Mouse (Mus musculus): Measurements from ENCODE around the gene Fam189a2. TPM values are rescaled to one million over a fixed set of nuclear protein-coding genes. Genes with fewer than 3 reads are reported as not detected.

The Fam189a2 gene
- polyA plus RNA-seq, 2 experiments, result 1.0 to 4.5 TPM

DNA sequence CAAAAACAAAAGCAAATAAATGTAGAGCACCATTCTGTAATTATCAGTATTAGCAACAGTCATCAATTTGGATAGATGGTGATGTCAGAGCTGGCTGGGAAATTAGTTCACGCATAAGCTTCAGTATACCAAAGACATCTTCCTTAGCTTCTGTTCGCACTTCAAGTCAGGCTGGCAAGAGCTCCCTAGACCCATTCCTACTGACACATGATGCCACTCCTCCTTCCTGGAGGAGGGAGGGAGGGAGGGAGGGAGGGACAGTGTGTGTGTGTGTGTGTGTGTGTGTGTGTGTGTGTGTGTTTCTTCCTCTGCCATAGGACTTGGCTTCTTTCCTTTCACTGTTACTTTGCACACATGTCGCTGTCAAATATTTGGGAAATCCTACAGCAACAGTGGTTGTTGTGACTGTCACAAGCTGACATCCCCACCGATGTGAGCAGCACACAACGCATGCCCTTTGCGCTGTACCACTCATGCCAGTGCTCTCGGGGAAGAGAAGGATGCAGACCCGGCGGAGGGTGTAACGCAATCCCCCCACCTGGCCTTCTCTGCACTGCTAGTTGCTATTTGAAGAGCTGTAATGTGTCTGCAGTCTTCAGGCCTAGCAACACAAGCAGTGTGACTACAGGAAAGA lies 34.9 kb downstream of the Fam189a2 start:
- Histone ChIP-seq H3K4me1 (ENCODE audit: control insufficient read depth, insufficient read depth, low read length) (no peaks in the 10 kb centered on the region), H3K9me3 (ENCODE audit: control insufficient read depth, low read length) (no peaks in the 10 kb centered on the region), H3K4me3 (replicated peaks; ENCODE audit: low read length) (no peak overlapping the region), H3K9ac (ENCODE audit: low read depth, low read length, severe bottlenecking) (no peak overlapping the region), H3K4me2 (replicated peaks; ENCODE audit: low read depth, low read length, severe bottlenecking) (no peak overlapping the region), H3K27ac (replicated peaks; ENCODE audit: low read depth, low read length) (no peak overlapping the region), H3K36me3 (ENCODE audit: control insufficient read depth, insufficient read depth, low read length) (no peaks in the 10 kb centered on the region), H3K27me3 (ENCODE audit: control insufficient read depth, insufficient read depth, low read length) (no peaks in the 10 kb centered on the region)
- TF ChIP-seq POLR2A (IDR thresholded peaks at IDR 0.05; ENCODE audit: borderline replicate concordance, extremely low read depth, insufficient read depth, insufficient read length), result no peak
- ATAC-seq (ENCODE audit: low FRiP score, low read depth) (no peak), DNase-seq (ENCODE audit: low spot score) (no peak)
- WGBS, result 78% methylated on average over 10 of the region's 10 CpGs

DNA sequence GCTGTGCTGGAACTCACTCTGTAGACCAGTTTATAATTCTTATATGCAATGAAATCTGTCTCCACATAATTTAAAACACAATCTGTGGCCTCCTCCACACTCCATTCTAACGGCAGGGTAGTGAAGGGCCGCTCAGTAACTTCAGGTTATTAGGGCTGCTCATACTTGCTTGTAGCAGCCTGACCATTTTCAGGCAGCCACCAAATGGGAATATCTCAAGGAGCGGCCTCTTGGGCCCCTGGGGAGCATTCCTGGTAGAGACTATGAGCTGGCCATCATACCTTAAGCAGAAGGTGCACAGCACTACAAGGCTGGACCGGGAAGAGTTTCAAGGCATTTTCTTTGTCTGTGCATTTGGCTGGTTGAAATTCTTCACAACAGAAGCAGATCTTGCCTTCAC lies 42.7 kb downstream of the Fam189a2 start:
- 76% methylated on average over 4 of the region's 4 CpGs for WGBS
- no peak for TF ChIP-seq POLR2A (IDR thresholded peaks at IDR 0.05; ENCODE audit: borderline replicate concordance, extremely low read depth, insufficient read depth, insufficient read length)

DNA sequence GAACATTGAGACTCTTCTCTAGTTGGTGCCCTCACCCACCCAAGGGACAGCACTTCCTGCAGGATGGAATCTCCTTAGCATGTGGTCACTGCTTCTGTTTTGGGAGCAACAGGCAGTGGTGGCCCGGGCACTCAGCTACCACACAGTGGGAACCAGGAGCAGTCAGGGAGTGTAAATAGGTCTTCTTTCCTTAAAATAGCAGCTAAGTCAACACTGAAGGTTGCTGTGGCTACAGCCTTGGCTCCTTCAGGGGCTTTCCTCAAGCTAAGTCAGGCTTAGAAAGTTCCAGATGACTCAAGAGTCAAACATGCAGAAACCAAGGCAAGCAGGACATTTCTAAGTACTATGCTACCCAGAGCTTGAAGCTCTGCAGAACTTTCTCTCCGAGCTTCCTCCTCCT lies 43.5 kb downstream of the Fam189a2 start:
- Histone ChIP-seq H3K27ac (replicated peaks; ENCODE audit: low read depth, low read length) (no peak overlapping the region), H3K27me3 (ENCODE audit: control insufficient read depth, insufficient read depth, low read length) (no peaks in the 10 kb centered on the region), H3K4me1 (ENCODE audit: control insufficient read depth, insufficient read depth, low read length) (no peaks in the 10 kb centered on the region), H3K4me2 (replicated peaks; ENCODE audit: low read depth, low read length, severe bottlenecking) (no peak overlapping the region), H3K36me3 (ENCODE audit: control insufficient read depth, insufficient read depth, low read length) (no peaks in the 10 kb centered on the region), H3K9me3 (ENCODE audit: control insufficient read depth, low read length) (no peaks in the 10 kb centered on the region), H3K4me3 (replicated peaks; ENCODE audit: low read length) (no peak overlapping the region), H3K9ac (ENCODE audit: low read depth, low read length, severe bottlenecking) (no peak overlapping the region)
- DNase-seq (ENCODE audit: low spot score), result no peak
- ATAC-seq (ENCODE audit: low FRiP score, low read depth), result no peak
- no peak for TF ChIP-seq POLR2A (IDR thresholded peaks at IDR 0.05; ENCODE audit: borderline replicate concordance, extremely low read depth, insufficient read depth, insufficient read length)
- WGBS, result 54% methylated on average over 2 of the region's 2 CpGs

More for the DNA sequence above, 42.7 kb downstream of the Fam189a2 start:
- H3K4me3 ChIP-seq (replicated peaks; ENCODE audit: low read length), result no peak overlapping the region
- H3K36me3 ChIP-seq (ENCODE audit: control insufficient read depth, insufficient read depth, low read length), result no peaks in the 10 kb centered on the region
- DNase-seq (ENCODE audit: low spot score) (no peak), ATAC-seq (ENCODE audit: low FRiP score, low read depth) (no peak)
- H3K4me2 ChIP-seq (replicated peaks; ENCODE audit: low read depth, low read length, severe bottlenecking), result no peak overlapping the region
- H3K27me3 ChIP-seq (ENCODE audit: control insufficient read depth, insufficient read depth, low read length), result no peaks in the 10 kb centered on the region
- H3K9me3 ChIP-seq (ENCODE audit: control insufficient read depth, low read length), result no peaks in the 10 kb centered on the region
- no peak overlapping the region for H3K9ac ChIP-seq (ENCODE audit: low read depth, low read length, severe bottlenecking)
- H3K4me1 ChIP-seq (ENCODE audit: control insufficient read depth, insufficient read depth, low read length), result no peaks in the 10 kb centered on the region
- no peak overlapping the region for H3K27ac ChIP-seq (replicated peaks; ENCODE audit: low read depth, low read length)

DNA sequence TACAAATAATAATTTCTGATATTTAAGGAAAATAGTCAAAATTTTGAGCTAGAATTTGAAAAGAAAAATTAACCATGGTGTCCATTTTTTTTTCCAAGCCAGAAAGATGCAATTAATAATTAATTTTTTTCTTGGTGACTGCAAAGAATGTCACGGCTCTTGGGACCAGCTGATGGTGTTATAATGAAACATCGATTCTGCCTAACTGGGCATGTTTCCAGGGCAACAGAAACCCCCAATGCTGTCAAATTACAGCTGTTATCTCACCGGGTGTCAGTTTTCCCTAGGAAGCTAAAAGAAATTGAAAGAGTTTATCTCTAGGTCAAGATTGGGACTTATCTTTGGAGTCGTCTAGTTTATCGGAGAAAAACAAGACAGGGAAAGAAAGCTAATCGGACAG lies 46.6 kb downstream of the Fam189a2 start:
- no peak overlapping the region for H3K4me2 ChIP-seq (replicated peaks; ENCODE audit: low read depth, low read length, severe bottlenecking)

DNA sequence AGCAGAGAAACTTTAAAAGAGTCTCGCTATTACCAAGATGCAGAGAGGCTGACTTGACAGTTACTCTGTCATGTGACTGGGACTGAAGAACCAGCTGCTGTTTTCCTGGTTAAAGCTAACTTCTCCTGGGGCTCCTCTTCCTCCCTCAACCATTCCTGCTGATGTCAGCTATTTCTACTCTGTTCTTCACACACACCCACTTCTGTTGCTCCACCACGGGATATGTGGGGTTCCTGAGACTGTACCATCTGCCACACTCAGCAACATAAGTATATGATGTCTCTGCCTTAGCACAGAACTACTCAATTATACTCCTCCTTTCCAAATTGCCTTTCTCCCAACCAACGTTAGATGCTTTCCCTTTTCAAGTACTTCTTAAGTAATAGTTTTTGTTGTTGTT lies 50.2 kb downstream of the Fam189a2 start:
- 68% methylated on average over 3 of the region's 3 CpGs for WGBS
- H3K4me3 ChIP-seq (replicated peaks; ENCODE audit: low read length), result no peak overlapping the region
- H3K9me3 ChIP-seq (ENCODE audit: control insufficient read depth, low read length), result no peaks in the 10 kb centered on the region
- ATAC-seq (ENCODE audit: low FRiP score, low read depth) (no peak), DNase-seq (ENCODE audit: low spot score) (no peak)
- H3K4me1 ChIP-seq (ENCODE audit: control insufficient read depth, insufficient read depth, low read length), result peaks cover 4% of the 10 kb centered on the region; the same call in 1 of the 2 replicates
- H3K4me2 ChIP-seq (replicated peaks; ENCODE audit: low read depth, low read length, severe bottlenecking), result no peak overlapping the region
- H3K27ac ChIP-seq (replicated peaks; ENCODE audit: low read depth, low read length), result no peak overlapping the region
- no peaks in the 10 kb centered on the region for H3K36me3 ChIP-seq (ENCODE audit: control insufficient read depth, insufficient read depth, low read length)
- TF ChIP-seq POLR2A (IDR thresholded peaks at IDR 0.05; ENCODE audit: borderline replicate concordance, extremely low read depth, insufficient read depth, insufficient read length), result no peak
- no peaks in the 10 kb centered on the region for H3K27me3 ChIP-seq (ENCODE audit: control insufficient read depth, insufficient read depth, low read length)
- H3K9ac ChIP-seq (ENCODE audit: low read depth, low read length, severe bottlenecking), result no peak overlapping the region

More for the DNA sequence above, 46.6 kb downstream of the Fam189a2 start:
- no peaks in the 10 kb centered on the region for H3K27me3 ChIP-seq (ENCODE audit: control insufficient read depth, insufficient read depth, low read length)
- no peaks in the 10 kb centered on the region for H3K36me3 ChIP-seq (ENCODE audit: control insufficient read depth, insufficient read depth, low read length)
- H3K4me1 ChIP-seq (ENCODE audit: control insufficient read depth, insufficient read depth, low read length), result no peaks in the 10 kb centered on the region
- no peaks in the 10 kb centered on the region for H3K9me3 ChIP-seq (ENCODE audit: control insufficient read depth, low read length)
- 80% methylated on average over 6 of the region's 6 CpGs for WGBS
- H3K4me3 ChIP-seq (replicated peaks; ENCODE audit: low read length), result no peak overlapping the region
- H3K9ac ChIP-seq (ENCODE audit: low read depth, low read length, severe bottlenecking), result no peak overlapping the region
- DNase-seq (ENCODE audit: low spot score) (no peak), ATAC-seq (ENCODE audit: low FRiP score, low read depth) (no peak)
- no peak overlapping the region for H3K27ac ChIP-seq (replicated peaks; ENCODE audit: low read depth, low read length)
- TF ChIP-seq POLR2A (IDR thresholded peaks at IDR 0.05; ENCODE audit: borderline replicate concordance, extremely low read depth, insufficient read depth, insufficient read length), result no peak

Data from limb, embryonic 14.5 days (tissue).